Mouse (Mus musculus): ENCODE data around the gene Tm7sf3.
A peak's percentile ranks its signal among the peaks of the same experiment; 100 is the strongest.

The Tm7sf3 gene

DNA sequence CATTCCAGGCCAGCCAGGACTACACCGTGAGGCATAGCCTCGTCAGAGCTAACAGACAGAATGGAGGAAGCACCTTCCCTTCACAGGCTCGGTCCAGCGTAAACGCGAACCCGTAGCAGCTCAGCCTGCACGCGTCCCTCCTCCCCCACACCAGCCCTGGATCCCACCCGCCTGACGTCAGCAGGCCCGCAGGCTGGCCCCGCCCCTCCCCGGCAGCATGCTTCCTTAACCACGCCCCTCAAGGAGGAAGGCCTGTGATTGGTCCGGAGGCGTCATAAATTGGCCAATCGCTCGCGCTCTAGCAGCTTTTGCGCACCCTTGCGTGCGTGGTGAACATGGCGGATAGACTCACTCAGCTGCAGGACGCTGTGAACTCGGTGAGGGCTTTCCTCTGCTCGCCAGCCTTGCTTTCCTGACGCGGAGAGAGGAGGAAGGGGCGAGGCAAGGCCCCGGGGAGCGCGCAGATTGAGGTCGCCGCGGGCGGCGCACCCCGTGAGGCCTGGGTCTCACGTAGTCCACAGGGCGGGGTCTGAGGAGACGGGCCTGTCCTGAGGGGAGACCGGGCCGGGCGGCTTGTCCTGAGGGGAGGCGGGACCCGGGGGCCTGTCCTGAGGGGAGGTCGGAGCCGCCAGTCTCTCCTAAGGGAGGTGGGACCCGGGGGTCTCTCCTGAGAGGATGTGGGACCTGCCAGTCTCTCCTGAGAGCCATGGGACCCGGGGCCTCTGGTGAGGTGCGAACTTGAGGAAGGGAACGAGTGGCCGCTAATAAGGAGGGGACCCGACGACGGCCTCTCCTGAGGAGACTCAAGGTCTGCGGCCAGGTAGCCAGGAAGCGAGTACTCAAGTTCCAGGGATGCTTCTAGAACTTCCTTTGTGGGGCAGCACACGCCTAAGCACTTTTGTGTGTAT lies at the start of gene Tm7sf3, which contains the start of gene Med21:
Tm7sf3 (minus strand) TSS at position 549 of the 908 bp plus-strand sequence.
Med21 (plus strand) TSS at position 272 of the 908 bp plus-strand sequence.
- peak; percentile 98 for DNase-seq (ENCODE audit: low read depth, low spot score)

DNA sequence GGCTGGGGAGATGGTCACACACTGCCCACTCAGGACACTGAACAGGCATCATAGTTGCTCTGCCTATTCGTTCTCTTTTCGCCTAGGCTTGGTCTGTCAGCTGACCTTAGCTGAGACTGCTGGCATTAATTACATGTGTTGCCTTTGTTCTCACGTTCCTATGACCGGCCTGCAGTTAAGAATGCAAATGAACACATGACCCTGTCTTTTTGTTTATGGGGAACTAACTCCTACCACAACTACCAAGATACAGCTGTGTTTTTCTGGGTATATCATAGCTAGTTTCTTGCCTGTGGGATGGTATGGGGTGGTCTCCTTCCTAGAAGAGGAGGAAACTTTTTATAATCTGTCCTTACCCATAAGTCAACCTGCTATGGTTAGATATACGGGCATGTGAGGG lies 46.2 kb upstream of the Tm7sf3 start:
- DNase-seq (ENCODE audit: low read depth, low spot score), result no peak

DNA sequence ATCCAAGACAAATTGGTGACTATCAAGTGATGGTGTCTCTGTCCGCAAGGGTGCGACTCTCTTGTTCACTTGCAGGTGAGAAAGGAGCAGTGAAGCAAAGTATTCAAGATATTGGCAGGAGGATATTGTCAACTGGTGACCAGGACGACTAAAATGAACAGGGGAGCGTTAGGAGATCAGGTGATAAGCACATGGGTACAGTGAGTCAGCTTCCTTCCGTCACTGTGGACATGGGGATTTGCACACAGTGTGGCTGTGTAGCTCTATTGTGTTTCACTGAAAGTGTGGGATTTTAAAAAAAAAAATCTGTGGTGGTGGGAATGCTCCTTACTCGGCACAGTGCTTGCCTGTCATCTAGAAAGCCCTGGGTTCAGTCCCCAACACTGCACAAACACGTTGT lies 45.4 kb upstream of the Tm7sf3 start:
- no peak for DNase-seq (ENCODE audit: low read depth, low spot score)

DNA sequence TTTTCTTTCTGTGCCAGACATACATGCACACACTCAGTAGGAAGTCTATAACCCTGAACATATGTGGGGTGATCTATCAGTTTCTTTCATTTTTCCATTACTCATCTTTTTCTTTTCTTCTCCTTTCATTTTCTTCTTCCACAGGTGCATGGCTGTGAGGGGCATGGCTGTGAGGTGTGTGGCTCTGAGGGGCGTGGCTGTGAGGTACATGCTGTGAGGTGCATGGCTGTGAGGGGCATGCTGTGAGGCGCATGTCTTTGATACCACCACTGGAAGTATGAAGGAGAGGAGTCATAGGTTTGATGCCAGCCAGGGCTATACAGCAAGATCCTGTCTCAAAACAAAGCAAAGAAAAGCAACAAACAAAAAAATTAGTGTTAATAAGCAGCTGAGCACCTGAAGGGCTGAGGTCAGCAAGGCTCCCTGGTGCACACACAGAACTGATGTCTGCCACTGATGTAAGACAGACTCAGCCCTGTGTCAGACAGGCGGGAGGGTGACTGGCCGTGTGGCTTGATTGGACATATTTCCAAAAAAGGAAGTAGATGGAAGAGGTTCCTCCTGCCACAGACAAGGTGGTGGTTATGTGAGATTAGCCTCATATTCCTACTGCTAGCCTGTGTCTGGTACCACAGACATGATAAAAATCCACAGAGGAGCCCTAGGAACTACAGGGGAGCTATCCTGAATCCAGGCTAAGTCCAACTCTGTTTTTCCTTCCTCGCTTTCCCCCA lies 44.0 kb upstream of the Tm7sf3 start:
- DNase-seq (ENCODE audit: low read depth, low spot score), result no peak

DNA sequence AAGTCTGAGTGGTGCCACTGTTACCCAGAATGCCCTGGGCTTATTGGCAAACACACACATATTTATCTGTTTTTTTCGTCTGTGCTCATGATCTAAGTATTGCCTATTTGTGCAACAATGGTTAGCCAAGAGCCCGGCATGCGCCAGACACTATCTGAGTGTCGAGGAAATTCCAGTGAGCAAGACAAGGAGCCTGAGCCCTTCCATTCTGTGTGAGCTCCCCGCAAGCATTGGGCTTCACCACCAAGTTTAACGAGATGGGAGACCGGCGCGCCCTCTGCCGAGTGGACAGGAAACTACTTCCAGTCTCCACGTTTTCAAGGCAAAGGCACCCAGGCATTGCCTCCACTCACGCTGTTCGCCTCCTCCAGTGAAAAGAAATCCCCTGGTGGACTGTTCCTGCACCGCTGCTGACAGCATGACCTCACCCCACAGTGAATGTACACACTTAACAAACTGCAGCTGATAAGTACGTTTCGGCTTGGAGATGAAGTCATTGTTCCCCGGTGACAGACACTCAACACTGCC lies 43.2 kb upstream of the Tm7sf3 start:
- DNase-seq (ENCODE audit: low read depth, low spot score), result peak; percentile 40

DNA sequence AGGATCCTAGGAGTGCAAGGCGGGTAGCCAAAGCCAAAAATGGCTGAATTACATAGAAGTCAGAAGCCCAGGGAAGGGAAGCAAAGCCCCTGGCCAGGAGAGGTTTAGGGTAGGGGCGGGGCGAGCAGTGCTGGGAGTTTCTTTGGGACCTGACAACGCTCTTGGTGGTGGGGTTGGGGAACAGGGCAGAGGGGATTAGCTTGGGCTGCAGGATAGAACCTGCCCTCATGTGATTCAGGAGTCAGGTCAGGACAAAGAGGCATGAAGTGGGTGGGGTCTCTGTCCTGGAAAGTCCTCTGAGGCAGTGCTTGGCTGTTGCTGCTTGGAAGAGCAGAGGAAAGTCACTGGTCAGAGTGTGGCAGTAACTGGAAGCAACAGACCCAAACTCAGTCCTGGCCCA lies 41.3 kb upstream of the Tm7sf3 start:
- DNase-seq (ENCODE audit: low read depth, low spot score), result no peak

DNA sequence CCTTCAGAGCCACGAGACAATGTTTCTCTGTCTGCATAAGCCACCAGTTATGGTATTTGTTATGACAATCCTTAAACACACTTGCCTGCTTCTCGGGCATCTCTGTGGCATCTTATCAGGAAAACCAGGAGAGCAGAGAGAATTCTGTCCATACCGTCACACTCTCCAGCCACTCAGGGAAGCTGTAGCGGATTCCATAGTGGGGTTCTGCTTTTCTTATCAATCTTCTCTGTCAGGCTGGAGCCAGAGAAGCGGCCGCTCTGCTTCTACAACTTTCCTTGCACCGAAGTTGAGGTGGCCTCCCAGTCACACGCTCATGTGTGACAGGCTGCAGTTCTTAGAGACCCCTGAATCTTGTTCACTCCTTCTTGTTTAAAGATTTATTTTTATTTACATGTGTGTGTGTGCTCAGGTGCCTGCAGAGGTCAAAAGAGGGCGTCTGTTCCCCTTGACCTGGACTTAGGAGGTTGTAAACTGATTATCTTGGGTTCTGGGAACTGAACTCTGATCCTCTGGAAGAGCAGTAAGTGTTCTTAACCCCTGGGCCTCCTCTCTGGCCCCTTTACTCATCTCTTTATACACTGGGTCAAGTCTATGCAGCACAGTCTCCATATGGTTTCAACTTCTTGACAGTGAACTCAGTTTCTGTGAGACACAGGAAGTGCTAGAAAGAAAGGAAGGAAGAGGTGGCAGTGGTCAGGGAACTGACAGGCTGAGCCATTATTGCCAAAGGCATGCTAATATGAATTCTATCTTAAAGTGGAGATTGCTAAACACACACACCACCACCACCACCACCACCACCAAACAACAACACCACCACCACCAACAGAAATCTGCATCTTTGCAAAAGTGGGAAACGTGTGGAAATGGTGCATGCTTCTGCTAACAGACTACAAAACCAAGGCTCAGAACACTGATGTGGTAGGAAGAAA lies 35.8 kb upstream of the Tm7sf3 start:
- no peak for DNase-seq (ENCODE audit: low read depth, low spot score)

DNA sequence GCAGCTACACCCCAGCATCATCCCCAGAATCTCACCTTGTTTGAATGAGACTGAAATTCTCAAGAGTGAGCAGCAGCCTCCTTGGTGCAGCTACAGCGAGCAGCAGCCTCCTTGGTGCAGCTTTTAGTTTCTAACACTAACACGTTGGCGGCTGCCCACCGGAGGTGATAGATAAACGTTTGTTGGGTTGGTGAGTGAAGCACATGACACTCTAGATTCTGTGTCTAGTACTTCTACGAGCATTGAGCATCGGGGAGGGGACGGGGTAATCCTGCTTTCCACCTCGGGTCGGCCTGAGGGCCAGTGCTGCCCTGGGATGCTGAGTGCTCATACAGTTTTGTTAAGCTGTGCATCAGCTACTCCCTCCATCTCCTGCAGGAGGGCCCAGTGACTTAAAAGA lies 34.3 kb upstream of the Tm7sf3 start:
- DNase-seq (ENCODE audit: low read depth, low spot score), result no peak

DNA sequence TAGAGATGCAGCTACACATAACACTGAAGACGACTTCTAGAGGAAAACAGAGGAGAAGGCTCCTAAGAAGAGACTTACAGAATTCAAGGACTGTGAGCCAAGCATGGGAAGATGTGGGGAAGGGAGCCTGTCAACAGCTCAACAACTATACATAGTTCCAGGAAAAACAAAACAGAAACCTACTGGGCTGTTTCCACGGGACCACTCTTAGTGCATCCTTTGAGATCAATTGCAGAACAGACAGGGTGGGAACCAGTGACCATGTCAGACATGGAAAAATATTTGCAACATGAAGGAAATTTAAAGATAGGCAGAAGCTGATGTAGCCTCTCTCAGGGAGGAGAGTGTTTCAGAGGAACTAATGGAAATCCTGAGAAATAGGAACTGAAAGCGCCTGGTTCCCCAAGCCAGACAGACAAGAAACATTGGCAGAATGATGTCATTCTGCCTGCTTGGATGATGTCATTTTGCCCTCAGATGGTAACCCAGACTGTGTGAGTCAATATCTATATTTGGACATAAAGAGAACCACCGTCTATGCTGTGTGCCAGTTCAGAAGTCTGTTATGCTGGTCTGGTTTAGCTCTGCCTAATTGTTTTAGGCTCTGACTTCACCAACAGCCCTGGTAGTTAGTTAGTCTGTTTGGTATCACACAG lies 32.4 kb upstream of the Tm7sf3 start:
- DNase-seq (ENCODE audit: low read depth, low spot score), result no peak

DNA sequence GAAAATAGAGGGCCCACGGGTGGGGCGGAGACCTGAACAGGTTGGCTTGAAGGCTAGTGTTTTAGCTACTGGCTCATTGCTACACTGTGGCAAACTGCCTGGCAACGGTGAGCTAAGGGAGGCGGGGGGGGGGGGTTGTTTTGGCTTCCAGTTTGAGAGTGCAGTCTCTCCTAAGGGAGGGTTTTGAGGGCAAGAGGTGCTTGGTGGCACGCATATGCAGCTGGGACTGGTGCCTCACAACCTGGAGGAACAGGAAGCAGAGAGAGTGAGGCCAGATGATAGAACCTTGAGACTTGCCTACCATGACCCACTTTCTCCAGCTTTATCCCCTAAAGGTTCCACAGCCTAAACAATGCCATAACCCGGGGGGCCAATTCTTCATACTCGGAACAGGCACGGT lies 31.8 kb upstream of the Tm7sf3 start:
- DNase-seq (ENCODE audit: low read depth, low spot score), result no peak

DNA sequence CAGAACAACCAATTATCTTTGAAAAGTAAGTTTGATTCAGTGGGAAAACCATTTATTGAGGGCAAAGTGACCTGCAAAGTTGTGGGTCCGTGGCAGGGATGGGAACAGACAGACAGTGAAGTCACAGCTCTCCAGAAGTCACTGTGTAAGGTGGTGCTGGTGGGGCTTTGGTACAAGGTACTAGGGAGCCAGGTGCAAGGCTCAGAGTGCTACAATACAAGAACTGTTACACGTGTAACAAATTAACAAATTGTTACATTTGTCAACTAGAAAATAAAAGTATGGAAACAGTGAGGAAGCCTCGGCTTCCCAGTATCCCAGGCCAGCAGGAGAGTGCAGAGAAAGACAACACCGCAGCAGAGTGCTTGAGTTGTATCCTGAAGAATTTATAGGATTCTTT lies 31.1 kb upstream of the Tm7sf3 start:
- no peak for DNase-seq (ENCODE audit: low read depth, low spot score)

DNA sequence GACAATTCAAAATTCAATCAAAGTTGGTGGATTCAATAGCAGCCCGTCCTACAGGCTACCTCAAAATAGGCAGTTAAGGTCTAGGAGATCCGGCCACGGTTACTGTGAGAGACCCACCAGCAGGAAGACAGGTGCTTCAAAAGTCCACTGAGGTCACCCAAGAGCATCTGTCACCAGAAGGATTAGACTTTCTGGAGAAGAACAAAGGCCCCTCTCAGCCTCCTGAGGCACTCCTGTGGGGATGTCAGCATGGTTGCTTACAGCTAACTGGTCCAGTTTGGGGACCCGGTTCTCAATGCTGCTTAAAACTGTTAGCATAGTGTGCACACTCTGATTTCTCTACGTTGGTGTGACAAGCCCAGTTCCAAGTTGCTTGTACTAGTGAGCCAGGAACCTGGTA lies 29.5 kb upstream of the Tm7sf3 start:
- DNase-seq (ENCODE audit: low read depth, low spot score), result no peak

DNA sequence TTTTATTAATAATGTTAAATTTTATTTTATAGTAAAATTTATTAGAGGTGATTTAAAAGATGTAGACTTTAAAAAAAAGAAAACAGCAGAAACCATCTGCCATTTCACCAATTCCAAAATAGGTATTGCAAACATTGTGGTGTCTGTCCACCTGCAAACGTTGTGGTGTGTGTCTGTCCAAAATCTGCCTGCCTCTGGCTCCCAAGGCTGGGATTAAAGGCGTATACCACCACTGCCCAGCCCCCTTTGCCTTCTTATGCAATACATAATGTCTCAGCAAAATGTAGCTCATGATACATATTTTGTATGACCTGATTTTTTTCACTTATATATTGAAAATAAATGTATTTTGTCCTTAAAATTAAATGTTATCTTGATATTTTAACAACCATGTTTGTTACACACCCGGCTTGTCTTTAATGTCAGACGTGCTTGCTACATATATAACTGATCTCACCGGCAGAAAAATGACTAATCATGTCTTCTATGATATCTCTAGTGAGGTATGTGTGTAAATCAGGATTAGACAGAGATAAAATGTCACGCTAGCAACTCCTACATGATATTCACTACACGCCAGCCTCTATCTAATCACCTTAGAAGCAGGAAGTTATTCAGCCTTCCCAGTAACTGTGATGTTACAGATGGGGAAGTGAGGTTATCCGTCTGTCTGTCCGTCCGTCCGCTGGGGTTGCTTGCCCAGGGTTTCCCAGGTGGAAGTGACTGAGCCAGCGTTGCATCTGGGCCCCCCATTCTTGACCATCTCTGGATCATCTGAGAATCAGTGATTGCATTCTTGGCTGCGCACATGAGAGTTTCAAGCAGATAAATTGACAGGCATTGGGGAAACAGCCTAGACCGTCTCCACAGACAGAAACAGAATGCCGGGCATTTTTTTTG lies 28.6 kb upstream of the Tm7sf3 start:
- no peak for DNase-seq (ENCODE audit: low read depth, low spot score)

DNA sequence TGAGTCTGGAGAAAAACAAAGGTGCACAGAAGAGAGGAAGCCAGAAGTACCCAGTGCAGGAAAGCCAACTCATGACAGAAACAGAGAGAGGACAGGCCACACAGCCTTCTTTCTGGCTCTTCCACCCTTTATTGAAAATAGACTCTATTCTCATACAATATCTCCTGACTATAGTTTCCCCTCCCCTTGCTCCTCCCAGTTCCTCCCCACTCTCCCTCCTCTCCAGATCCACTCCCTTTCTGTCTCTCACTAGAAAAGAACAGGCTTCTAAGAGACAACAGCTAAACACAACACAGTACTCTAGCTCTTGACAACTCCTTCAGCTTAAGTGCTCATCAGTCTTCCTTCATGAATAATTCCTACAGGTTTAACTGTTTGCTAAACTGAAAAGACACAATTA lies 26.0 kb upstream of the Tm7sf3 start:
- DNase-seq (ENCODE audit: low read depth, low spot score), result no peak

DNA sequence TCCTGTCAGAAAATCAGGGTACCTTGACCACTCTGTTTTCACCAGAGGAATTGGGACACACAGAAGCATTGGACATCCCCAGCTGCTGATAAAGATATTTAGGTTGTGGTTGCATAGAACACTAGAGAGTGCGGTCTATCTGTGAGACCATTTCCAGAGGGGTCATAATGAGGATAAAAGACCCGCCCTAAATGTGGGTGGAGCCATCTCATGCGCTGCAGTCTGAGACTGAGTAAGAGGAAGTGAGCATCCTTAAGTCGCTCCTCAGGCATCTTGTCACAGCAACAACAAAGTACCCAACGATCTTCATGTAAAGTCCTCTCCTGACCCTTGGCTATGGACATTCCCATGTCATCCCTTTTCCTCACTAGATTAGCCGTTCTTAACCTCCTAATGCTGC lies 24.2 kb upstream of the Tm7sf3 start:
- DNase-seq (ENCODE audit: low read depth, low spot score), result no peak

DNA sequence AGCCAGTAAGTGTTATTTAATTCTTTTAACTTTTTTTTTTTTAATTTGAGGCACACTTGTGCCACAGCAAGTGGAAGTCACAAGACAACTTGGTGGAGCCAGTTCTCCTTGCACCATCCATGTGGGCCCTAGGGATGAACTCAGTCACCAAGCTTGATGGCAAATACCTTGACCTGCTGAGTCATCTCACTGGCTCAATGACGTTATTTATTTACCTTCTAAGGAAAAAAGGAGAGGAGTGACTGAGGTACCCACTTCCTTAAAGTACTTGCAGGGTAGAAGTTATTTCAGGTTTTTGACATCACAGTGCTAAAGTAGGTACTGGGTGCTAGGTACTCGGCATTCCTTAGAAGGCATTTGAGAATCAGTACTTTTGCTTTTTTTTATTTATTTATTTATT lies 22.8 kb upstream of the Tm7sf3 start:
- no peak for DNase-seq (ENCODE audit: low read depth, low spot score)

DNA sequence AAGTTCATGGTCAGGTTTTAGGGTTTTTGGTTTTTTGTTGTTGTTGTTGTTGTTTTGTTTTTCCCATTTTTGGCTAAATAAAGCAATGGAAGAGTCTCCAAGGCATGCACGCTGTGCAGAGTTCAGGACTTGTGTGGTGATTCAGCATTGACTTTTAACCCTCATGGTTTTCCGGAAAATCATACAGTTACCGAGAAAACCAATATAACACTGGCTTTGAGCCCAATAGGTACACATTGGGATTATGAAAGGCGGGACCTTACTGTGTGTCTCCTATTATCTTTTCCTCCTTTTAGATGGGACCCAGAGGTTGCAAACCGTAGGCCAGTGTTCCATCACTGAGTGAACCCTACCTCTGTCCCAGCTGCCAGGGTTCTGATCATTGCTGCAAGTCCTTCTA lies 22.3 kb upstream of the Tm7sf3 start:
- no peak for DNase-seq (ENCODE audit: low read depth, low spot score)

DNA sequence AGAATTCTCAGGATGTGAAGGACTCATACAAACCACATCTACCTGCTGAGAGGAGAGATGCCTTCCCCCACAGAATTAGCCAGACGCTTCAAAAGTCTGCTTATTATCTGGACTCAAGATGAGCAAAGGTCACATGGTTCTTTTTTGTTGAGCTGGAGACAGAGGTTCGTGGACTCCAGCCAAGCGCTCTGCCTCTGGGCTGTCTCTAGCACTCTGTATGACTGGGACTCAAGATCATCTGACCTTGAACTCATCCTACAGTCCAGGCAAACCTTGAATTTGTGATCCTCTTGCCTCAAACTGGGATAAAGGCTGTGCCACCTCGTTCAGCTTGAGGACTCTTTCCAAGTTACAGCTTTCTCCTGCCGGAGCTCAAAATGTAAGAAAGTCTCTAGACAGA lies 21.5 kb upstream of the Tm7sf3 start:
- DNase-seq (ENCODE audit: low read depth, low spot score), result no peak

DNA sequence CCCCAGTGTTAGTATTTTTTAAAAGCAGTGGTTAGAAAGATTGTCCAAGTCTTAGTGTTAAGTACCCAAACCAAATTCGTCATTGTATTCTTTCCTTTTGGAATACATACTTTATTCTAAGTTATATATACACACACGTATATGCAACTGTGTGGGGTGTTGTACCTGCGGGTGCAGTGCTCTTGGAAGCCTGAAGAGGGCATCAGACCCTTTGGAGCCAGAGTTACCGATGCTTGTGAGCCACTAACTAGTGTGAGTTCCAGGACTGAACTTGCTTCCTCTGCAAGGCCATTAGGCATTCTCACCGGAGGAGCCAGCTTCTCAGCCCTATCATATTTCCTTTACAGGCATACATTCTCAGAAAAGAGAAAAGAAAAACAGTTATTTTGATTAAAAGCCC lies 20.1 kb upstream of the Tm7sf3 start:
- DNase-seq (ENCODE audit: low read depth, low spot score), result peak; percentile 30

DNA sequence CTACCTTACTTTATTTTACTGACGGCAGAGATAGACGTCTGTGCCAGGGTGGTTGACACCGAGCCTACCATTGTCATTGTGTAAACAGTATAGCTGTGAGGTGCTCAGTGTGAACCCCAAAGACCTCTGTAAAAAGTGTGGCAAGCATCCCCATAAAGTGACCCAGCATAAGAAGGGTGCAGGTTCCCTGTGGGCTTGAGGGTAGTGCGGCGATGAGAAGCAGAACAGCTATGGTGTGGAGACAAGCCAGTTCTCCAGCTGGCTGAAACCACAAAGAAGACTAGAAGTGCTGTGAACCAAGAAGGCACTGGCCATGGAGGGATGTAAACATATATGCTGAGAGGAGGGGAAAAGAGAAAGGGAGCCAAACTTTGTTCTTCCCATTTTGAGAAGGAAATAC lies 19.0 kb upstream of the Tm7sf3 start:
- no peak for DNase-seq (ENCODE audit: low read depth, low spot score)

Measured in skeletal muscle tissue, adult 2 months (tissue).